Mouse (Mus musculus) liver, embryonic 14 days (tissue): ENCODE data around the gene Scd4. TPM values are rescaled to one million over a fixed set of nuclear protein-coding genes. Genes with fewer than 3 reads are reported as not detected.

ENCODE experiments used
- polyA plus RNA-seq: library from polyadenylated mRNA; depleted of rRNA; stranded (reverse); fragments of >200 nt; gene quantifications from 2 replicates; pipeline ENCODE4 v1.2.3, GENCODE M21; 2012; rRNA removed

The Scd4 gene
- polyA plus RNA-seq, result 0.06 and 0.07 TPM in 2 replicates

GRCm38 (mm10) chr19:44332833-44333623 is at the start of gene Scd4:
Gene Scd4 (plus strand): TSS chr19:44333092.

GRCm38 (mm10) chr19:44292941-44293768 is 39.7 kb upstream of the Scd4 start, which contains the start of gene Scd2:
Gene Scd2 (plus strand): TSS chr19:44293674.

Other genes with a start within 250 kb of the Scd4 start
- gene Chuk, start 225.6 kb upstream of the Scd4 start, polyA plus RNA-seq, result 22.3 and 26.1 TPM in 2 replicates
- gene Cwf19l1, start 197.2 kb upstream of the Scd4 start, polyA plus RNA-seq, result 9.0 and 10.2 TPM in 2 replicates
- 27.3 and 33.5 TPM in 2 replicates for gene Bloc1s2, start 186.6 kb upstream of the Scd4 start, polyA plus RNA-seq
- not detected in 2 replicates for gene Pkd2l1, start 140.7 kb upstream of the Scd4 start, polyA plus RNA-seq
- gene Scd3, start 129.8 kb upstream of the Scd4 start, polyA plus RNA-seq, result 0.01 TPM in 1 of 2 replicates, not detected in the other
- gene Scd2, start 39.4 kb upstream of the Scd4 start, polyA plus RNA-seq, result 87.0 and 90.6 TPM in 2 replicates
- gene Scd1, start 74.8 kb downstream of the Scd4 start, polyA plus RNA-seq, result 21.0 and 23.2 TPM in 2 replicates
- gene Wnt8b, start 160.4 kb downstream of the Scd4 start, polyA plus RNA-seq, result not detected in 2 replicates
- 0.46 and 0.52 TPM in 2 replicates for gene Sec31b, start 212.8 kb downstream of the Scd4 start, polyA plus RNA-seq
- gene Gm20538, start 219.7 kb downstream of the Scd4 start, polyA plus RNA-seq, result not detected in 2 replicates
- gene Ndufb8, start 222.3 kb downstream of the Scd4 start, polyA plus RNA-seq, result 203 and 207 TPM in 2 replicates
- gene Hif1an, start 229.8 kb downstream of the Scd4 start, polyA plus RNA-seq, result 6.6 and 7.4 TPM in 2 replicates